Mouse (Mus musculus): ENCODE data around the gene Tnfaip8l2. TPM values are rescaled to one million over a fixed set of nuclear protein-coding genes. Genes with fewer than 3 reads are reported as not detected.
A peak's percentile ranks its signal among the peaks of the same experiment; 100 is the strongest.

Gene Tnfaip8l2
- polyA plus RNA-seq, 1 experiment from 2014 or later: 3.3 TPM

DNA sequence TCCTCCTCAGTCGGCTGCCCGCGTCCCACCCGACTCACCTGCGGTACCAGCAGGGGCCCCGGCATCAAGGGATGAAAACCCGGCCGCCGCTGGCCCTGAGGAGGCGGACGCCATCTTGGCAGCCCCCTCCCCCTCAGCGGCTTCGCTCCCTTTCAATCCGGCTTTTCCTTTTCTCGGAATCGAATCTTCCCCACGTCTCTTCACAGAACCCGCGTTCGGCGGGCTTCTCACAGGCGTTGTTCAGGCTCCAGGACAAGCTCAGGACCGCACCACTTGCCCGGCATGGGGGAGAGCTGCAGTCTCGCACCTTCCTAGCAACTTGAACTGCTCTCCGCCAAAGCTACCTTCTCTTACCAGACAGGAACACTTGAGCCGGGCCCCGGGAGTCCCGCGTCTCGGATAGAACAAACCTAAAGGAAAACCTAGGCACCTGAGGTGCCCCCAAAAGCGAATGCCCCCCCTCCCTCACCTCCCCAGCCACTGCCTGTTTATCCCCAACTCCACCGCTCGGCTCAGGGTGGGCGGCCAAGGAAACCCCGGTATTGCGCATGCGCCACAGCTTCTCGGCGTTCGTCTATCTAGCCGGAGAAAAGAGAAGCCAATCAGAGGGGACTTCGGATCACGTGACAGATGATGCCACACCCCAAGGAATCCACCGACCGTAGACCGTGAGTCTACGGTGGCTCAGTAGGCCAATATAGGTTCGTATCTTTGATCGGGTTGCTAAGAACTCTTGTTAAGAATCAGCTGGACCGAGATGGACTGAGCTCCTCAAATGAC, 35.6 kb downstream of the Tnfaip8l2 start, which contains the start of gene Pip5k1a:
Gene Pip5k1a (minus strand): TSS at position 593 of the 780 bp plus-strand sequence.
- H3K4me3 ChIP-seq: peak within 1 kb of the TSS; percentile 94
- no peaks in the 10 kb centered on the region for H3K9me3 ChIP-seq
- WGBS: under 1% methylated on average over 51 of the region's 51 CpGs
- no peaks in the 10 kb centered on the region for H3K27me3 ChIP-seq (replicated peaks)
- H3K36me3 ChIP-seq: no peaks in the 10 kb centered on the region
- peak; percentile 91 for ATAC-seq (ENCODE audit: low FRiP score, low read depth)
- peak within 1 kb of the TSS; percentile 75 for H3K4me2 ChIP-seq (replicated peaks)
- peaks cover 7% of the 10 kb centered on the region for H3K4me1 ChIP-seq
- peak within 1 kb of the TSS; percentile 91 for H3K9ac ChIP-seq
- peak within 1 kb of the TSS; percentile 74 for H3K27ac ChIP-seq

DNA sequence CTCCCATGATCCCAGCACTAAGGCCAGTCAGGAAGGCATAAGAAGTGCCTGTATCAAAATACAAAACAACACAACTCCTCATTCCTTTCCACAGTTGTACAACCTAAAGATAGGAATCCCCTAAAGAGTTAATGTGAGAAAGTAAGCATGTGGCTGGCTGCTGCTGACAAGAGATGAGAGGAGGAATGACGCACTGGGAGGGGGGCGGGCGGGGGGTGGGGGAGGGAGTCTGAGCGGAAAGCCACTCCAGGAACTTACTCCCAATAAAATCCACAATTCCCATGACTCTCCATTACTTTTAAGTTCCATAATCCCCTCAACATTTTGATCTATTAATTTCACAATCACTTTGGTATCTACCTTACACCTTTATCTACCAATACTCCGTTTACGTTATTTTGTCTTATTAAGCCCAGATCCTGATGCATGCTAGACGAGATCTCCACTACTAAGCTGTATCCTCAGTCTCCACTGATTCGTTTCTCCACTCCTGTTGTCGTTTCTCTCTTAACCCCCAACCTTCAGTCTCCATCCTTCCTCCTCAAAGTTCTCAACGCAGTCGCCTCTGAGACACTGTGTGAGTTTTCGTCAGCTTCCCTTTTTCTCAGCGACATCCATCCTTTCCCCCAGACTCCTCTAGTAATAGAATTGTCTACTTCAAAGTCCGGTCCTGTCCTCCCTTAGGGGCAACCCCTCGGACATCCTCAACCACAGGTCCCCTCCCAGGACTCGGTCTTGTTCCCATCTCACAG, 36.4 kb downstream of the Tnfaip8l2 start:
- 2% methylated on average over 16 of the region's 16 CpGs for WGBS
- Histone ChIP-seq H3K27me3 (replicated peaks) (no peaks in the 10 kb centered on the region), H3K4me2 (replicated peaks) (peak overlapping the region; percentile 75), H3K9ac (peak overlapping the region; percentile 91), H3K9me3 (no peaks in the 10 kb centered on the region), H3K4me1 (peaks cover 7% of the 10 kb centered on the region), H3K36me3 (no peaks in the 10 kb centered on the region; the same call in 1 of the 2 replicates), H3K4me3 (peak overlapping the region; percentile 94), H3K27ac (peak overlapping the region; percentile 74; the same call in 1 of the 2 replicates)
- ATAC-seq (ENCODE audit: low FRiP score, low read depth): no peak

DNA sequence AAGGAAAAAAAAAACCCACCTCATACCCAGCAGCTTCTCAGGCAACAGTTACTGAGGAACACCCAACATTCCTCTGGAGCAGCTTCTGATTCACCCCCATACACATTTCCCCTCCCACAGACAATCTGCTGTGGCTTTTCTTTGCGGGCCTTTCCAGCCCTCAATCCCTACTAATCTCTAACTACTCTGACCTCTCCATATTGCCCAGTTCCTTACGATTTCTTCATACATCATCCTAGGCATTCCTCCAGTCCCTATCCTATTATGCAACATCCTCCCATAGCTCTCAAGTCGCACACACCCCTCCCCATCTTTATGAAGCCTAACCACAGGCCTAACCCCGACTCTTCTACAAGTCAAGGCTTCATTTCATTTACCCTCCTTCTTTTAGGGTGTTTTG, 37.0 kb downstream of the Tnfaip8l2 start:
- Histone ChIP-seq H3K4me3 (peak overlapping the region; percentile 94), H3K9me3 (no peaks in the 10 kb centered on the region), H3K27me3 (replicated peaks) (no peaks in the 10 kb centered on the region), H3K4me2 (replicated peaks) (peak overlapping the region; percentile 75), H3K36me3 (no peaks in the 10 kb centered on the region; the same call in 1 of the 2 replicates), H3K9ac (peak overlapping the region; percentile 91; the same call in 1 of the 2 replicates), H3K27ac (no peak overlapping the region), H3K4me1 (peaks cover 7% of the 10 kb centered on the region)
- WGBS: 73% methylated on average over 4 of the region's 4 CpGs
- no peak for ATAC-seq (ENCODE audit: low FRiP score, low read depth)

DNA sequence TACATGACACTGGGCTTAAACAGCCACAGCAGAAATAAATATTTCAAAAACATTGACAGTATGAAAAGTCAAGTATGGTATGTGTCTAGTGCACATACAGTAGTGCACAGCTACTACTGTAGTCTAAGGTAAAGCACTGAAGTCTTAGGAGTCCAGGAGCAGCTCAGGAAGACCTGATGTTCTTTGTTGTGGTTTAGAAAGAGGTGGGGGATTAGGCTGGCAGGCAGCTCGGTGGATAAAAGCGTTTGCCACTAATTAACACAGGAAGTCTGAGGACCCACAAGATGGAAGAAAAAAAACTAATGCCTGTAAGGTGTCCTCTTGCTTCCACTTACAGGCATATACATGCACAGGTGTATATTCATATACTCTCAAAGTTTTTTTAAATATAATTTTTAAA, 41.3 kb downstream of the Tnfaip8l2 start:
- no peak overlapping the region for H3K4me3 ChIP-seq
- 55% methylated on average over 2 of the region's 2 CpGs for WGBS
- no peak overlapping the region for H3K4me2 ChIP-seq (replicated peaks)
- H3K9me3 ChIP-seq: no peaks in the 10 kb centered on the region
- H3K9ac ChIP-seq: no peak overlapping the region
- H3K36me3 ChIP-seq: no peaks in the 10 kb centered on the region; the same call in 1 of the 2 replicates
- no peak for ATAC-seq (ENCODE audit: low FRiP score, low read depth)
- no peak overlapping the region for H3K27ac ChIP-seq
- H3K4me1 ChIP-seq: peaks cover 7% of the 10 kb centered on the region
- H3K27me3 ChIP-seq (replicated peaks): no peaks in the 10 kb centered on the region

Small RNA genes lying within 50 kb of the gene (microRNA-seq; reads per million reads assigned to microRNA genes)
- not detected for gene Mir8099-1

Other genes starting within 250 kb of the Tnfaip8l2 start
- 9.6 and 9.7 TPM in 2 replicates for gene Selenbp1, start 209.3 kb downstream of the Tnfaip8l2 start, polyA plus RNA-seq (2016; fragmentation: Nextera tagmentation; extraction: Ambion mirVana)
- gene Rfx5, start 188.3 kb downstream of the Tnfaip8l2 start, polyA plus RNA-seq (2016; fragmentation: Nextera tagmentation; extraction: Ambion mirVana): 8.4 and 9.8 TPM in 2 replicates
- gene Pi4kb, start 167.6 kb downstream of the Tnfaip8l2 start, polyA plus RNA-seq (2016; fragmentation: Nextera tagmentation; extraction: Ambion mirVana): 20.1 and 23.0 TPM in 2 replicates
- 33.2 and 34.9 TPM in 2 replicates for gene Zfp687, start 126.9 kb downstream of the Tnfaip8l2 start, polyA plus RNA-seq (2016; fragmentation: Nextera tagmentation; extraction: Ambion mirVana)
- gene Psmd4, start 99.7 kb downstream of the Tnfaip8l2 start, polyA plus RNA-seq (2016; fragmentation: Nextera tagmentation; extraction: Ambion mirVana): 286 and 291 TPM in 2 replicates
- gene Pip5k1a, start 35.4 kb downstream of the Tnfaip8l2 start, polyA plus RNA-seq (2016; fragmentation: Nextera tagmentation; extraction: Ambion mirVana): 20.4 and 22.8 TPM in 2 replicates
- 227 and 232 TPM in 2 replicates for gene Vps72, start 31.3 kb downstream of the Tnfaip8l2 start, polyA plus RNA-seq (2016; fragmentation: Nextera tagmentation; extraction: Ambion mirVana)
- gene Tmod4, start 17.9 kb downstream of the Tnfaip8l2 start, polyA plus RNA-seq (2016; fragmentation: Nextera tagmentation; extraction: Ambion mirVana): 1.3 and 1.6 TPM in 2 replicates
- 86.5 and 91.3 TPM in 2 replicates for gene Scnm1, start 8.3 kb downstream of the Tnfaip8l2 start, polyA plus RNA-seq (2016; fragmentation: Nextera tagmentation; extraction: Ambion mirVana)
- 24.5 and 24.8 TPM in 2 replicates for gene Lysmd1, start 8.3 kb downstream of the Tnfaip8l2 start, polyA plus RNA-seq (2016; fragmentation: Nextera tagmentation; extraction: Ambion mirVana)
- gene Sema6c, start 18.1 kb upstream of the Tnfaip8l2 start, polyA plus RNA-seq (2016; fragmentation: Nextera tagmentation; extraction: Ambion mirVana): 58.3 and 65.2 TPM in 2 replicates
- gene Gabpb2, start 75.6 kb upstream of the Tnfaip8l2 start, polyA plus RNA-seq (2016; fragmentation: Nextera tagmentation; extraction: Ambion mirVana): 6.7 and 7.8 TPM in 2 replicates
- 85.3 and 85.9 TPM in 2 replicates for gene Cdc42se1, start 86.4 kb upstream of the Tnfaip8l2 start, polyA plus RNA-seq (2016; fragmentation: Nextera tagmentation; extraction: Ambion mirVana)
- 149 and 166 TPM in 2 replicates for gene Mllt11, start 89.8 kb upstream of the Tnfaip8l2 start, polyA plus RNA-seq (2016; fragmentation: Nextera tagmentation; extraction: Ambion mirVana)
- 0.28 TPM in 1 of 2 replicates, not detected in the other for gene Gm128, start 99.2 kb upstream of the Tnfaip8l2 start, polyA plus RNA-seq (2016; fragmentation: Nextera tagmentation; extraction: Ambion mirVana)
- gene Bnipl, start 108.8 kb upstream of the Tnfaip8l2 start, polyA plus RNA-seq (2016; fragmentation: Nextera tagmentation; extraction: Ambion mirVana): 0.28 TPM in 2 replicates
- 51.3 and 51.5 TPM in 2 replicates for gene Mindy1, start 139.0 kb upstream of the Tnfaip8l2 start, polyA plus RNA-seq (2016; fragmentation: Nextera tagmentation; extraction: Ambion mirVana)
- gene Prune1, start 139.7 kb upstream of the Tnfaip8l2 start, polyA plus RNA-seq (2016; fragmentation: Nextera tagmentation; extraction: Ambion mirVana): 34.9 and 36.1 TPM in 2 replicates
- 0.94 and 1.2 TPM in 2 replicates for gene Anxa9, start 164.8 kb upstream of the Tnfaip8l2 start, polyA plus RNA-seq (2016; fragmentation: Nextera tagmentation; extraction: Ambion mirVana)
- gene Cers2, start 172.4 kb upstream of the Tnfaip8l2 start, polyA plus RNA-seq (2016; fragmentation: Nextera tagmentation; extraction: Ambion mirVana): 104 and 110 TPM in 2 replicates
- gene Setdb1, start 214.8 kb upstream of the Tnfaip8l2 start, polyA plus RNA-seq (2016; fragmentation: Nextera tagmentation; extraction: Ambion mirVana): 48.9 and 57.2 TPM in 2 replicates